ENCODE assay signal across 36 mouse cellular contexts in genomic region chr2:101567490-101567889, GRCm38 (mm10). TPM values are rescaled to one million over a fixed set of nuclear protein-coding genes. Genes with fewer than 3 reads are reported as not detected.
"Had no signal": no experiment of that assay in that cellular context is flagged by ENCODE, and none has a peak within 500 bp of the region (broad histone marks: within the 10 kb centered on the region; RNA-seq: fewer than 3 reads in every experiment).

No protein-coding gene starts in this region.

- H3K4me1 ChIP-seq: limb, embryonic 10.5 days; limb, embryonic 12.5 days; limb, embryonic 15.5 days; liver, embryonic 12.5 days; liver, embryonic 13.5 days; liver, embryonic 15.5 days; lung, embryonic 15.5 days; megakaryocyte, embryonic 14.5 days; midbrain, embryonic 10.5 days; midbrain, embryonic 12.5 days; midbrain, embryonic 15.5 days; neural tube, embryonic 12.5 days had no signal

- DNase-seq: left cerebral cortex, postnatal 4 days; liver; liver, embryonic 13.5 days; liver, postnatal 0 days; lung, adult 18-20 months; lung, adult 2 months; lung, embryonic 14.5 days; lung, postnatal 10 days; lung, postnatal 14 days; lung, postnatal 36 days; lung, postnatal 4 days; midbrain, embryonic 14.5 days had no signal

- H3K4me2 ChIP-seq: limb, embryonic 12.5 days; limb, embryonic 13.5 days; limb, embryonic 15.5 days; liver, embryonic 11.5 days; liver, embryonic 12.5 days; liver, embryonic 13.5 days; liver, embryonic 15.5 days; lung, embryonic 14.5 days; lung, embryonic 15.5 days; midbrain, embryonic 11.5 days; midbrain, embryonic 12.5 days; midbrain, embryonic 13.5 days; midbrain, embryonic 15.5 days; neural tube, embryonic 12.5 days had no signal

- H3K9me3 ChIP-seq: limb, embryonic 10.5 days; limb, embryonic 12.5 days; limb, embryonic 13.5 days; limb, embryonic 15.5 days; liver, embryonic 12.5 days; liver, embryonic 13.5 days; liver, embryonic 15.5 days; lung, embryonic 15.5 days; megakaryocyte, embryonic 14.5 days; midbrain, embryonic 10.5 days; midbrain, embryonic 12.5 days; midbrain, embryonic 13.5 days; midbrain, embryonic 15.5 days; neural tube, embryonic 12.5 days had no signal

- ATAC-seq: liver, embryonic 12.5 days; liver, postnatal 0 days; lung, postnatal 0 days; midbrain, embryonic 13.5 days; midbrain, embryonic 15.5 days; midbrain, embryonic 16.5 days had no signal

- H3K36me3 ChIP-seq: limb, embryonic 10.5 days; limb, embryonic 12.5 days; limb, embryonic 13.5 days; limb, embryonic 15.5 days; liver, embryonic 12.5 days; liver, embryonic 13.5 days; liver, embryonic 15.5 days; lung, embryonic 15.5 days; midbrain, embryonic 10.5 days; midbrain, embryonic 12.5 days; midbrain, embryonic 13.5 days; midbrain, embryonic 15.5 days; neural tube, embryonic 12.5 days had no signal

- H3K4me3 ChIP-seq: limb, embryonic 10.5 days; limb, embryonic 12.5 days; limb, embryonic 13.5 days; limb, embryonic 15.5 days; liver, embryonic 12.5 days; liver, embryonic 13.5 days; liver, embryonic 15.5 days; lung, embryonic 15.5 days; megakaryocyte, embryonic 14.5 days; midbrain, embryonic 10.5 days; midbrain, embryonic 12.5 days; midbrain, embryonic 13.5 days; midbrain, embryonic 15.5 days; myocyte; neural tube, embryonic 12.5 days had no signal

- H3K27ac ChIP-seq: limb, embryonic 10.5 days; limb, embryonic 12.5 days; limb, embryonic 13.5 days; limb, embryonic 15.5 days; liver, embryonic 12.5 days; liver, embryonic 13.5 days; liver, embryonic 14.5 days; liver, embryonic 15.5 days; lung, embryonic 15.5 days; macrophage; midbrain, embryonic 10.5 days; midbrain, embryonic 12.5 days; midbrain, embryonic 13.5 days; midbrain, embryonic 15.5 days; neural tube, embryonic 12.5 days had no signal

- H3K9ac ChIP-seq: limb, embryonic 12.5 days; limb, embryonic 13.5 days; limb, embryonic 15.5 days; liver, embryonic 12.5 days; liver, embryonic 13.5 days; liver, embryonic 14.5 days; liver, embryonic 15.5 days; liver, postnatal 0 days; lung, embryonic 14.5 days; lung, embryonic 15.5 days; midbrain, embryonic 12.5 days; midbrain, embryonic 13.5 days; midbrain, embryonic 15.5 days; neural tube, embryonic 12.5 days had no signal

- H3K27me3 ChIP-seq: limb, embryonic 12.5 days; limb, embryonic 13.5 days; limb, embryonic 15.5 days; liver, embryonic 12.5 days; liver, embryonic 13.5 days; liver, embryonic 15.5 days; lung, embryonic 15.5 days; megakaryocyte, embryonic 14.5 days; midbrain, embryonic 12.5 days; midbrain, embryonic 13.5 days; midbrain, embryonic 15.5 days; neural tube, embryonic 12.5 days had no signal

RNA-seq across cellular contexts. Expression of gene Rag2, which starts 57.0 kb away (rescaled TPM):
- polyA plus RNA-seq: limb, embryonic 10.5 days; limb, embryonic 11.5 days; limb, embryonic 12.5 days; limb, embryonic 13.5 days; limb, embryonic 15.5 days; liver, adult 2 months; lung, adult 2 months; lung, embryonic 14.5 days; macrophage; midbrain, embryonic 10.5 days; midbrain, embryonic 12.5 days; midbrain, embryonic 13.5 days; midbrain, embryonic 14.5 days; midbrain, embryonic 15.5 days; midbrain, postnatal 0 days; myocyte; neural tube, embryonic 11.5 days; neural tube, embryonic 12.5 days had no signal
